Comparison of ENCODE assay signal across 30 mouse cellular contexts in the genomic region with DNA sequence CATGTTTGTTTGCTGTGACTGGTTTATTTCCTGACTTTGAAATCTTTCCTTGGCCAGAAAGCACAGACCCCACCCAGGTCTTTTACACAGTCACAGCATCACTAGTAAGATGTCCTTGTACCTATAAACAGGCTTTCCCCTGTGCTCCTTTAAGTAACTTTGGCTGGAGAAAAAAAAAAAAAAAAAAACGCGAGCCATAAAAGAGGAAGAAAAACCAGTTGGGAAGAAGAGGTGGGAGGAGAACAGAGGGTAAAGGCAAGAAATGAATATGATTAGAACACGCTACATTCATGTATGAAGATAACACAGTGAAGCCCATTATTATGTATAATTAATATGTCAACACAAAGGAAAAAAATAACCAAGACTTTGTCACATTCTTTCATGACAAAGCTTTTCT. TPM values are rescaled to one million over a fixed set of nuclear protein-coding genes. Genes with fewer than 3 reads are reported as not detected.
"Had no signal": no experiment of that assay in that cellular context is flagged by ENCODE, and none has a peak within 500 bp of the region (broad histone marks: within the 10 kb centered on the region; RNA-seq: fewer than 3 reads in every experiment).

No protein-coding gene starts in this region.

- DNase-seq: gastrocnemius, postnatal 14 days; gastrocnemius, postnatal 36 days; heart, adult 2 months; heart, postnatal 14 days; heart, postnatal 36 days; kidney, adult 18-20 months; kidney, adult 8-10 months; kidney, postnatal 10 days; kidney, postnatal 25 days; kidney, postnatal 4 days; liver; liver, embryonic 13.5 days had no signal

- H3K27ac ChIP-seq: heart, adult 2 months; heart, embryonic 13.5 days; heart, embryonic 15.5 days; hindbrain, embryonic 13.5 days; intestine, embryonic 15.5 days; layer of hippocampus, adult 2 months; left cerebral cortex, adult 2 months; limb, embryonic 10.5 days; limb, embryonic 12.5 days; liver, embryonic 13.5 days had no signal

- H3K36me3 ChIP-seq: intestine, embryonic 15.5 days had no signal

- ATAC-seq: hindbrain, embryonic 16.5 days; inflammation-experienced regulatory T-cells, adult 6 months; intestine, embryonic 15.5 days; intestine, postnatal 0 days had no signal

- H3K9ac ChIP-seq: heart, embryonic 13.5 days; heart, embryonic 15.5 days; hindbrain, embryonic 13.5 days; intestine, embryonic 15.5 days; limb, embryonic 12.5 days; liver, embryonic 13.5 days had no signal

- H3K4me1 ChIP-seq: heart, embryonic 15.5 days; hindbrain, embryonic 13.5 days; intestine, embryonic 15.5 days; liver, embryonic 13.5 days had no signal

- H3K9me3 ChIP-seq: heart, embryonic 15.5 days; hindbrain, embryonic 13.5 days; intestine, embryonic 15.5 days; limb, embryonic 10.5 days; liver, embryonic 13.5 days had no signal

- H3K4me3 ChIP-seq: heart, adult 2 months; heart, embryonic 13.5 days; heart, embryonic 15.5 days; hindbrain, embryonic 13.5 days; intestine, embryonic 15.5 days; layer of hippocampus, adult 2 months; left cerebral cortex, adult 2 months; limb, embryonic 10.5 days; limb, embryonic 12.5 days; liver, embryonic 13.5 days had no signal

- H3K27me3 ChIP-seq: heart, embryonic 13.5 days; heart, embryonic 15.5 days; hindbrain, embryonic 13.5 days; intestine, embryonic 15.5 days; limb, embryonic 12.5 days; liver, embryonic 13.5 days had no signal

- H3K4me2 ChIP-seq: heart, embryonic 11.5 days; heart, embryonic 13.5 days; heart, embryonic 15.5 days; hindbrain, embryonic 13.5 days; intestine, embryonic 15.5 days; limb, embryonic 12.5 days; liver, embryonic 11.5 days; liver, embryonic 13.5 days had no signal

RNA-seq across cellular contexts. Expression of a gene that starts 4.6 kb away (rescaled TPM):
- total RNA-seq: gastrocnemius, postnatal 14 days; gastrocnemius, postnatal 36 days; heart, adult 2 months; hematopoietic stem cell, adult 5-6 weeks; layer of hippocampus, adult 2 months; layer of hippocampus, postnatal 25 days; left cerebral cortex, postnatal 14 days; left cerebral cortex, postnatal 36 days had no signal
- polyA plus RNA-seq: hindbrain, embryonic 11.5 days; hindbrain, embryonic 16.5 days; inflammation-experienced regulatory T-cells, adult 6 months had no signal
